Mouse (Mus musculus) retina, adult 2 months (tissue): Measurements from ENCODE around the gene Nfkbiz.

Experiments
- DNase-seq: peaks from one replicate; pipeline ENCODE4 v3.0.0-alpha.2; 2012; ENCODE audit warnings: low read depth, low spot score

Nfkbiz gene

DNA sequence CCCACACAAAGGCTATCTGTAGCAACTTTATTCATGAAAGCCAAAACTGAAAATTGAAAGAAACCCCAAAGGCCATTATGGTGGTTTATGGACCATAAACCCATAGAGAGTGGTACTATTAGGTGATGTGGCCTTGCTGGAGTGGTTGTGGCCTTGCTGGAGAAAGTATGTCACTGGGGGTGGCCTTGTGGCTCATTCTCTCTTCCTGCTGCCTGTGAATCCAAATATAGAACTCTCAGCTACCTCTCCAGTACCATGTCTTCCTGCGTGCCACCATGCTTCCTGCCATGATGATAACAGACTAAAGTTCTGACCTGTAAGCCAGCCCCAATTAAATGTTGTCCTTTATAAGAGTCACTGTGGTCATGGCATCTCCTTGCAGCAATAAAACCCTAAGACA, 33.9 kb downstream of the Nfkbiz start:
- DNase-seq = no peak

DNA sequence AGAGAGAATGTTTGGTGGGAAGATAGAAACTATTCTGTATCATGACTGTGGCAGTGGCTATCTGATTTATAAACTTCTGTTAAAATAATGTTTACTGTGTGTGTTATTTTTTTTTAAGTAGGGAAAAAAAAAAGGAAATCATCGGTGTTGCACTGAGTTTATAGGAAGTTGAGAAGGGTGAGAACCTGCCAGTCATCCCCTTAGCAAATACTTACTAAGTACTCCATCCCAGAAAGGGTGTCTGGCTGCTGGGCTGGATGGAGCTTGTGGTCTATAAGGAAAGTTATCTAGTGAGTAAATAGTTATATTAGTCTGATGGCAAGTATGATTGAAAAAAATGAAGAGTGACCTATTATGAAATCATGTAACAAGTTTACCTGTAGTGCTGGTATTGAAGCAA, 37.1 kb downstream of the Nfkbiz start:
- no peak for DNase-seq

DNA sequence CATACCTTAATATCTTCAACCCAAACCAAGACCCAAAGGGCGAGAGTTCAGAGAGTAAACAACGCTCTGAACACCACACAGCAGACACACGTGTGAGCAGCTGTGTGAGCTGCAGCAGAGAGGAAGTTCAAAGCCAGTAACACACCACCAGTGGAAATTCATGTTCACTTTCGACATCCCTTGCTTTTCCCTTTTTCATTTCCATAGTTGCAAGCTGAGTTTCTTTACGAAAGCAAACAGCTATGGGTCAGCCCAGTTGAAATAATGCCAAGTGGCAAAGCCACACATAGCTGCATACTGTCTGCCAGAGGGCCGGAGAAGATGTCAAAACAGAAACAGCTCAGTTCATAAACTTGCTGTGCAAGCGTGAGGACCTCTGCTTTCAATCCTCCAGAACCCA, 39.9 kb downstream of the Nfkbiz start:
- DNase-seq = no peak

DNA sequence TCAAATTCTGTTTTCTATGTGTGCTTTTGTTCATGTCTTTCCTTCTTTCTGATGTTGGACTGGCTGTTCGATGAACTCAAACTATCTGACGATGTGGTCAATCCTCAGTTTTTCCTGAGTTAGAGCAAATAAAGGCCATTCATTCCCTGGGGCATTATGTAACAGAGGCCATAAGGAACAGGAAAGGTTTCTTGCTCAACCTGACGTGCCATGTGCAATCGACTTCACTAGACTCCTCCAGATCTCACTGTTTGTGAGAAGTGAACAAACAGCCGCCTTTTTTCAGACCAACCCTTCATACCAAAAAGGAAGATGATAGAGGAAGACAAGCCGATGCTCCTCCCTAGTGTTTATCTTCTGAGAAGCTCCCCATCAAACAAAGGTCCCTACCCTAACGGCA, 48.4 kb downstream of the Nfkbiz start:
- no peak for DNase-seq

DNA sequence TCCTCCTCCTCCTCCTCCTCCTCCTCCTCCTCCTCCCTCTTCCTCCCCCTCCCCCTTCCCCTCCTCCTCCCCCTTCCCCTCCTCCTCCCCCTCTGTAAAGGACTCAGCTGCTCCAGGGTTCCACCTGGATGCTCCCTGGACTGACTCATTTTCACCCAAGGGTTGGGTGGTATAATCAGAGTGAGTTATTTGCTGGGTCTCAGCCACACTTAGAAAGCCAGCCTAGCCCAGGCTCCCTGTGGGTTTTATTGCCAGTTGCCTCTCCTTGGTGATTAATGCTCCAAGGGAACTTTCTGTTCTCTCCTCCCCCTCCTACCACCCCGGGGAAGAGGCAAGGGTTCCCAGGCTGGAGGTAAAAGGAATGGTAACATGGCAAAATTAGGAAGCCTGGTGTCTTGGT, 49.4 kb downstream of the Nfkbiz start:
- DNase-seq = no peak

DNA sequence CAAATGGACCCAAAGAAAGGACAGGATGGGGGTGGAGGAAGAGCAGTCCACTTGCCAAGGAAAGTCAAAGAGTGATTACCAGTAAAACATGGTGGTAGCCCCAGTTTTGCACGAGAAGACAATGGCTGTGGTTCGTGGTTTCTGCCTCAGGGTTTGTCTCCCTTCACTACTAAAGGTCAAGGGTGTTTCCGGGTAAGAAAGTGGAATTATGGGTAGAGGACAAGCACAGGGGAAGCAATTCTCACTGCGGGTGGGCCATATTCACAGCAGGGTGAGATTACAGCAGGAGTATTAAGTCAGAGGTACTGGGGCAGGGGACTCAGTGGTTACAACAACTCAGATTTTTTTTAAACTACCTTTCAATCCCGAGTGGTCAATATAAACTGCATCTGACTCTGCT, 50.0 kb downstream of the Nfkbiz start:
- DNase-seq = no peak

DNA sequence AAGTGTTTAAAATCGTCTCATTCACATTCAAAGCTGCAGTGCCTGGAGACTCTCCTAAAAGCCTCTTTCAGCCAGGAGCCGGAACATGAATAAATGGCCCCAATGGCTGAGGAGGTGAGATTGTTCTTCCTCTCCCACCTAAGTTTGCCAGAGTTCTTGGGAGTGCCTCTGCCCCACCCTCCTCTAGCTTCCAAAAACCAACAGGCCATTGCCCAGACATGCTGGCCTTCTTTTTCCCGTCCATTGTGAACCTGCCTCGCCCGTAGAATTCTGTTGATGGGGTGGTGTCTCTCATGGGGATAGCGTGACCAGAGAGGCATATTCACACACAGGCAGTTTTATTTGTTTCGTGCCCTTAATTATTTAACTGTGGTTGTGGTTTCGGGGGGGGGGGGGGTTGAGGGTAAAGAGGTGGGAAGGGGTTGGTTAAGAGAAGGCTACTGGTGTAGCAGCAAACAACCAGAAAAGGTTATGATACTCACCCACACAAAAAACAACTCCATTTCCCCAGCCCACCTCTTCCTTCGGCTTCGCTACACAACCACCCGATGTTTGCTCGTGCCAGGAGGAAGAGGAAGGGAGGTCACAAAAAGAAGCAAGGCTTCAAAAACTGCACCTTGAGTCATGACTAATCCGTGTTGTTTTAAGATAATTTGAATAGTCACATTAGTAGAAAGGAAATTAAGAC, 51.2 kb downstream of the Nfkbiz start:
- DNase-seq = no peak

DNA sequence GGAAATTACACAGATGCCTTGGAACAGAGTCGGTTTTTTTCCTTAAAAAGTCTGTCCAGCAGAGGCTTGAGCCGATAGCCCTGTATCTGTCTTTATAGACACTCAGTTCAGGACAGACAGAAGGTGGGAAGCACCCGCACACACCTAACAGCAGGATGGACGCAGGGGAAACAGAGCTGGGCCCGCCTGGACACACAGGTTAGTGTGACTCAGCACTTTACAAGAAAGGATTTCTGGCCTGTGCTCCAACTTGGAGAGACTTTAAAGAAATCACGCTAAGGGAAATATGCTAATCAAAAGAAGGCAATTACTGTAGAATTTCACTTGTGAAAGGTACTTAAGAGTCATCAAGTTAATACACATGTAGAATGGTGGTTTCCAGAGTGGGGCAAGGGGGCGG, 54.3 kb downstream of the Nfkbiz start:
- DNase-seq = no peak

DNA sequence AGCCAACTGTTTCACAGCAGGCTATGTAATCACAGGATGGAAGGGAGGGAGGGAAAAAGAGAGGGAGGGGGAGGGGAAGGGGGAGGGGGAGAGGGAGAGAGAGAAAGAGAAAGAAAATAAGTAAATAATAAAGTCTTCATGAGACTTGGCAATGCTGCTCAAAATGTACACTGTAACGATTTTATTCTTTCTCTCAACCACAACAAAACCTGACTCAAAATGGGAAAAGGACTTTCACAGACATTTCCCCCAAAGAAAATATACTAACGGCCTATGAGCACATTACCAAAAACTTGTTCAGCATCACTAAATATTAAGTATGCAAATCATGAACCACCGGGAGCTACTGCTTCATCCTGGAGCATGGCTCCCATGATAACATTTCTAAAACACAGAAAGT, 54.8 kb downstream of the Nfkbiz start:
- DNase-seq = no peak

DNA sequence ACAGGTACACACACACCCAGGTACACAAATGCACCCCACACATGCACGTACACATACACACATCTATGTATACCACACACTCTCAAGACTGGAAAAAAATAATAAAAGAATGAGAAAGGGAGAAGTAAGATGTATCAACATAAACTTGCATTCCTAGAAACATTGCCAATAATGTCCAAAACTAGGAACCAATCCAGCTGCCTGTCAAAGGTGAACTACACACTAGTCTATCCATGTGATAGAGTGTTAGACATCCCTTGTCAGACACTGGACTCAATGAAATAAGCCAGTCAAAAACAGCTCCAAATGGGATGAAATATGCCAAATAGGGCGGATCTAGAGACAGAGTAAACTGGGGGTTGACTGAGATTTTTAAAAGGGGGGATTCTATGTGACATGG, 55.8 kb downstream of the Nfkbiz start:
- no peak for DNase-seq

DNA sequence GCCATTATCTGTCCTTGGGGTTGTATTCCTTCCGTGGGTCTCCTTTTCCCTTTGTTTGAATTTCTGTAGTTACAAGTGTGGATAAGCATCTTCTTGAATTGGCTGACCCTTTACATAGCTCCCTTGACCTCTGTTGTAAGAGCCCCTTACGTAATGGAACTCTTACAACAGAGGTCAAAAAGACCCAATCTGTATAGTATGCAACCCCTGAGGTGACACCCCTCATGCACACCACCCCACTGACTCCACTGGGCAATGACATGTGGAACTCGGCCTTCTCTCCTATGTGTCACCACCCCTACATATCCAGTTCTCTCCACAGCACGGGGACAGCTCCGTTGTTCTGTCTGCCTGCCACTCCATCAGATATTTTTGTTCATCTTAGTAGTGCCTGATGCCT, 56.9 kb downstream of the Nfkbiz start:
- DNase-seq = no peak

DNA sequence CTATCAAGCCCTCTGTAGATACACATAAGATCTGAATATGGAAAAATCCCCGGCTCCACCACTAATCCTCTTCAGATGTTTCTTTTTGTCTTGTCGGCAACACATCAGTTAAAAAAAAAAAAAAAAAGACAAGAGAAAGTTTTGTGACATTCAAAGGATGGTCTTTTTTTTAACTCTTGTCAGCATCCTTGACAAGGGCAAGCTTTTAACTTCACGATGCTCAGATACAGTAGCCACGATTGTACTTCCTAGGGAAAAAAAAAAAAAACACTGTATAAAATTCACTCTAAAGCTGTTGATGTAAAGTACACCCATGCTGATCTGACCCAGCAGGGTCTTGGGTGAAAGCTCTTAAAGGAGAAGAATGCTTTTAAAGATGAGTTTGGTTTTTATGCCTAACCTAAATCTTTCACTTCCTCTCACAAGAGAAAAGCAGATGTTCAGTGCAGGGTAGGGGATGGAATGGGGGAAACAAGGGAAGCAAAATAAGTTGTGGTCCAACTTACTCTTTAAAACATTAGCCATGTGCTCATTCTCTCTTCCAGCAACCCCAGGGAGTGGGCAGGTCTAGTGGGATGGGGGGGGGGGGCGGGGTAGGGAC, 57.6 kb downstream of the Nfkbiz start:
- DNase-seq = no peak

DNA sequence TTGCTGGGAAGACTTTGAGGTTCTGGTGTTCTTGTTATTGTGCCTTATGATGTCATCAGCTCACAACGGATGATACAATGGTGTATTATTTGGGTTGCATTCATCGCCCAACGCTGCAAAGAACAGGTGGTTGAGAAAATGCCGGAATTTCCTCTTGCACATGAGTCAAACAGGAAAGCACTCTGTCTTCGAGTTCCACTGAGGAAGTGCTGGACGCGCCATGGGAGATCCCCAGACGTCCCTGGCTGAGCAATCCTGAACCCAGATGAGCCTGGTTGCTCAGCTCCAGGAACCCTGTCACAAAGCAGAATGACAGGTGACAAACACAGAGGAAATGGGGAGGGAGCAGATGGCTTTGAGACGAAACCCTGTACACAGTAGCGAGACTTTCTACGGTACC, 62.4 kb downstream of the Nfkbiz start:
- DNase-seq = no peak

DNA sequence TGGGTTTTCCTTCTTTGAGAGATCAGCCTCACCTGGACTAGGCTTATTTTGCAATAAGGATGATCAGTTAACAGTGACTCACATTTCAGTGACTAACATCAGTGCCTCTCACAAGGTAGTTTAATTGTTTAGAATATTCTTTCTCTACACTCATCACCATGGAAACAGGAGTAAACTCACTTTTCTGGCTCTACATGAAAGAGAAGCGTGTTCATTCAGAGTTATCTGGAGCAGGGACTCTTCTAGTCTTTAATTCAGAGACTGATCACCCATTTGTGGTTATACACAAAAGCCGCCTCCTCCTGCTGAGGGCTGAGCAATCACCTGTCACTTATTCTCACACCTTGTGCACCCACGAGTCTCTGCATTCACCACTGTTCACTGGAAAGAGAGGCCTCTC, 68.5 kb downstream of the Nfkbiz start:
- DNase-seq = no peak
